Mouse (Mus musculus): ENCODE results near the gene Nacad. TPM values are rescaled to one million over a fixed set of nuclear protein-coding genes. Genes with fewer than 3 reads are reported as not detected.
A peak's percentile ranks its signal among the peaks of the same experiment; 100 is the strongest.

Nacad gene
- polyA plus RNA-seq, 1 experiment from 2014 or later = 1.6 TPM

DNA sequence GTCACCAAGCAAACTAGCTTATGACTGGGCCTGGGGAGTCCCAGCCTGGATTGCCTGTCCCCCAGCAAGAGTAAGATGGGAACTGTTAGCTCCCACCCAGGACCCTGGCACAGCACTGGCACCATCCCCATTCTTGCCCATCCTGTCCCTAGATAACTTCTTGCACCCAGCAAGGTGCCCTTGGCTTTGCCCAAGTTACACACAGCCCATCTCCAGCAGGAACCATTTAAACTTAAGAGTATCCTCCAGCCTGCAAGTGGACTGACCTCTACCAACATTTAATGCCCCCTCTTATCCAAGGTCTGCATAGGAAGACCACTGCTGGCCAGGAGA is 1.3 kb downstream of the Nacad start:
- Histone ChIP-seq H3K4me2 (ENCODE audit: low read depth, low read length) (no peak overlapping the region), H3K9ac (replicated peaks) (no peak overlapping the region), H3K36me3 (replicated peaks; ENCODE audit: insufficient read depth, low read length) (no peaks in the 10 kb centered on the region), H3K4me1 (ENCODE audit: insufficient read depth) (peaks cover 9% of the 10 kb centered on the region; the same call in 1 of the 2 replicates), H3K27ac (ENCODE audit: low read depth) (no peak overlapping the region), H3K27me3 (ENCODE audit: insufficient read depth, low read length) (peaks cover 37% of the 10 kb centered on the region), H3K4me3 (ENCODE audit: low read depth, low read length) (no peak overlapping the region), H3K9me3 (ENCODE audit: low read length) (no peaks in the 10 kb centered on the region)
- no peak for ATAC-seq
- no peak for TF ChIP-seq CTCF (IDR thresholded peaks at IDR 0.05; ENCODE audit: low read depth)
- TF ChIP-seq EP300 (IDR thresholded peaks at IDR 0.05; ENCODE audit: low read depth) = no peak
- no peak for DNase-seq

DNA sequence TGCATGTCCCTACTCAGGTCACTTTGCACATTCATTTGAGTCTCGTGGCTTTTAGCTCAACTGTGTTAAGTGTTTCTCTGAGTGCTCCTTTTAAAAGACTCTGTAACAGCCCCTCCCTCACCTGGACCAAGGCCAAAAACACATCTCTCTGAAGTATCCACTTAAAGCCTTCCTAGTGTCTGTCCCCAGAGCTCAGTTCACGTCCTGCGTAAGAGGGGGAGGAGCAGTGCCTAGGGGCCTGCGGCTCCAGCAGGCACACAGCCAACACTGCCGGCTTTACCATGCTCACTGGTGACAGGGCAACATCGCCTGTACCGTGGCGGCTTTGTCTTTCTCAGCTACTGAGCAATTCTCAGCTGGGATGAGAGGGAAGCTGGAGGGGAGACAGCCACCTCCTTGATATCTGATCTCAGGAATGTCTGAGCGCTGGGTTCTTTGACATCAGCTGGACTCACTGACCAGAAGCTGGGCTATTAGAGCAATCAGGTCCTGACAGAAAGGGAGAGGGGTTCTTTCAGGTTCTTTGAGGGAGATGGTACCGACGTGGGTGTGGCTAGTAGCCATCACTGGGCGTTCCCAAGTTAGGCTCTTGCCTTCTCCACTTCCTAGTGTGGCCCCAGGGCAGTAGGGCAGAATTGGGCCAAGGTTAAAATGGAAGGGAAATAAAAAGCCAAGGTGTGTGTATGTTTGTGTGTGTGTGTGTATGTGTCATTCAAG is 1.8 kb downstream of the Nacad start:
- TF ChIP-seq EP300 (IDR thresholded peaks at IDR 0.05; ENCODE audit: low read depth) = no peak
- ATAC-seq = no peak
- WGBS (ENCODE audit: insufficient replicate concordance) = 29% methylated on average over 12 of the region's 12 CpGs
- DNase-seq = peak; percentile 34
- Histone ChIP-seq H3K36me3 (replicated peaks; ENCODE audit: insufficient read depth, low read length) (no peaks in the 10 kb centered on the region), H3K4me1 (ENCODE audit: insufficient read depth) (peaks cover 9% of the 10 kb centered on the region; the same call in 1 of the 2 replicates), H3K4me2 (ENCODE audit: low read depth, low read length) (no peak overlapping the region), H3K27me3 (ENCODE audit: insufficient read depth, low read length) (peaks cover 37% of the 10 kb centered on the region), H3K9me3 (ENCODE audit: low read length) (no peaks in the 10 kb centered on the region), H3K4me3 (ENCODE audit: low read depth, low read length) (no peak overlapping the region), H3K27ac (ENCODE audit: low read depth) (no peak overlapping the region), H3K9ac (replicated peaks) (no peak overlapping the region)

DNA sequence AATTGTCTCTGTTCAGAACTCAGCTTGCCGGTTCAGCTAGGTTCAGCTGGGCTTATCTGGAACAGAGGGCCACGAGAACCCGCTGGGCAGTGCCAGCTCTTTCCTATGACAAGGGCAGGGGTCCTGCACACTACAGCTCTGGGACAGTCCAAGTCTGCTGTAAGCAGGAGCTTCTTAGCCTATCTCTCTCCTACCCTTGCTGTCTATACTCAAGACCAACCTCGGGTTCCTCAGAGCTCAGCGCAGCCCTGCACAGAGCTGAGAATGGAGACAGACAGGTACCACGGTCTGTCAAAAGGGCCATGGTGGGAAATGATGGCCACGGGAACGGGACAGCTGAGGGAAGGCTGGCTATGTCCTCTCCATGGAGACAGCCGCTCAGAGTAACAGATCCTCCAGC is 2.6 kb downstream of the Nacad start:
- Histone ChIP-seq H3K27ac (ENCODE audit: low read depth) (no peak overlapping the region), H3K4me1 (ENCODE audit: insufficient read depth) (peaks cover 9% of the 10 kb centered on the region; the same call in 1 of the 2 replicates), H3K36me3 (replicated peaks; ENCODE audit: insufficient read depth, low read length) (peaks cover 5% of the 10 kb centered on the region; the same call in 1 of the 2 replicates), H3K27me3 (ENCODE audit: insufficient read depth, low read length) (peaks cover 37% of the 10 kb centered on the region), H3K9me3 (ENCODE audit: low read length) (no peaks in the 10 kb centered on the region), H3K4me3 (ENCODE audit: low read depth, low read length) (no peak overlapping the region), H3K9ac (replicated peaks) (no peak overlapping the region), H3K4me2 (ENCODE audit: low read depth, low read length) (no peak overlapping the region)
- TF ChIP-seq CTCF (IDR thresholded peaks at IDR 0.05; ENCODE audit: low read depth) = no peak
- no peak for TF ChIP-seq EP300 (IDR thresholded peaks at IDR 0.05; ENCODE audit: low read depth)
- no peak for ATAC-seq
- 66% methylated on average over 9 of the region's 9 CpGs for WGBS (ENCODE audit: insufficient replicate concordance)
- DNase-seq = no peak

DNA sequence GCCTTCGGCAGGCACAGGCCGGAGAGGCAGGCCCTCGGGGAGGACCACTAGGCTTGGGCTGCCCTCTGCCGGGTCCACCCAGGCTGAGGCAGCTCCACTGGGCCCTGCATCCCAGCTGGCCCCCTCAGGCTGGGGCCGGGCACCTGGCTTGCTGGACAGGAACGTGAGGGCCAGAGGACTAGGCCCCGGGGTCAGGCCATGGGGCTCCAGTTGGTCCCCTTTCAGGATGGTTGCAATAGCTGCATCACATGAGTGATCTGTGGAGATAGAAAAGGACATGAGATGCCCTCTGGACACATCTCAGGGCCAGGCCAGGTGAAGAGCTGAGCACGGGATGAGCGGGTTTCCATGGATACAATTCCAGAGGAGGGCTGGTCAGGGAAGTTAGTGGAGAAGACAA is 3.2 kb downstream of the Nacad start:
- H3K27me3 ChIP-seq (ENCODE audit: insufficient read depth, low read length) = peaks cover 37% of the 10 kb centered on the region
- no peak for DNase-seq
- H3K9ac ChIP-seq (replicated peaks) = no peak overlapping the region
- WGBS (ENCODE audit: insufficient replicate concordance) = 75% methylated on average over 9 of the region's 9 CpGs
- H3K4me1 ChIP-seq (ENCODE audit: insufficient read depth) = peaks cover 9% of the 10 kb centered on the region; the same call in 1 of the 2 replicates
- peaks cover 10% of the 10 kb centered on the region for H3K36me3 ChIP-seq (replicated peaks; ENCODE audit: insufficient read depth, low read length)
- H3K27ac ChIP-seq (ENCODE audit: low read depth) = no peak overlapping the region
- no peak overlapping the region for H3K4me2 ChIP-seq (ENCODE audit: low read depth, low read length)
- ATAC-seq = no peak
- no peaks in the 10 kb centered on the region for H3K9me3 ChIP-seq (ENCODE audit: low read length)
- TF ChIP-seq EP300 (IDR thresholded peaks at IDR 0.05; ENCODE audit: low read depth) = no peak
- no peak for TF ChIP-seq CTCF (IDR thresholded peaks at IDR 0.05; ENCODE audit: low read depth)
- H3K4me3 ChIP-seq (ENCODE audit: low read depth, low read length) = no peak overlapping the region

DNA sequence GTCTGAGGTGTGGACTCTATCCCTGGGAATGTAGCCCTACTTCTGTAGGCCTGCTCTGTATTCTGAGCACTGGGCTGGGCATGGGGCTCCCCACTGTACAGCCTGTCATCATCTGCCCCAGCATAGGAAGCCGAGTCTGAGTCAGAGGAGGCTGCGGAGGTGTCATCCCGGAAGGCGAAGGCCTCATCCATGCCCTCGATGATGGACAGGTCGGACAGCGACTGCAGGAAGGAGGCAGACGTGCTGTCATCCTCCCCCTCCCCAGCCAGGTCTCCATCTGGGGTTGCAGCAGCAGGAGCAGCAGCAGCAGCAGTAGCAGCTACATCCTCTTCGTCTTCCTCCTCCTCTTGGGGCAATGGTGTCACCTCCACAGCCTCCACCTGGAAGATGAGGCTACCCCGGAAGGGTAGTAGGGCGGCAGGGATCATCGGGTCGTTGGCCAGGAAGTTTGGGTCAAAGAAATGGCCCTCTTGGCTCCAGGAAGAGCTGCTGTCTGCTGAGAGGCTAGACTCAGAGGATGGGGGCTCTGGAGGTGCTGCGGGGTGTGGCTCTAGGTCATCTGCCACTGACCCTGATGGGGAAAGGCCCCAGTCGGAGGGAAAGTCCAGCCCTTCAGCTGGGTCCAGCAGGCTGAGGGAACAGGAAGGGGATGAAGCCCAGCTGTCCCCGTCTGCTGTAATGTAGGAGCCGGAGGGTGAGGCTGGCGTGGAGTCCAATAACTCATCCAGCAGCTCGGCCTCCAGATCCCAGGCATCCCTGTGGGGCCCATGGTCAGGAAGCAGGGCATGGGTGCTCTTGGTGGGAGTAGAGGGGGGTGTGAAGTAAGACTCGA is 4.0 kb downstream of the Nacad start:
- Histone ChIP-seq H3K9me3 (ENCODE audit: low read length) (no peaks in the 10 kb centered on the region), H3K4me1 (ENCODE audit: insufficient read depth) (peaks cover 9% of the 10 kb centered on the region; the same call in 1 of the 2 replicates), H3K4me3 (ENCODE audit: low read depth, low read length) (no peak overlapping the region), H3K9ac (replicated peaks) (no peak overlapping the region), H3K4me2 (ENCODE audit: low read depth, low read length) (no peak overlapping the region), H3K27ac (ENCODE audit: low read depth) (no peak overlapping the region), H3K27me3 (ENCODE audit: insufficient read depth, low read length) (peaks cover 37% of the 10 kb centered on the region), H3K36me3 (replicated peaks; ENCODE audit: insufficient read depth, low read length) (peaks cover 18% of the 10 kb centered on the region)
- DNase-seq = no peak
- WGBS (ENCODE audit: insufficient replicate concordance) = 60% methylated on average over 20 of the region's 20 CpGs
- ATAC-seq = no peak
- TF ChIP-seq CTCF (IDR thresholded peaks at IDR 0.05; ENCODE audit: low read depth) = no peak
- TF ChIP-seq EP300 (IDR thresholded peaks at IDR 0.05; ENCODE audit: low read depth) = no peak

DNA sequence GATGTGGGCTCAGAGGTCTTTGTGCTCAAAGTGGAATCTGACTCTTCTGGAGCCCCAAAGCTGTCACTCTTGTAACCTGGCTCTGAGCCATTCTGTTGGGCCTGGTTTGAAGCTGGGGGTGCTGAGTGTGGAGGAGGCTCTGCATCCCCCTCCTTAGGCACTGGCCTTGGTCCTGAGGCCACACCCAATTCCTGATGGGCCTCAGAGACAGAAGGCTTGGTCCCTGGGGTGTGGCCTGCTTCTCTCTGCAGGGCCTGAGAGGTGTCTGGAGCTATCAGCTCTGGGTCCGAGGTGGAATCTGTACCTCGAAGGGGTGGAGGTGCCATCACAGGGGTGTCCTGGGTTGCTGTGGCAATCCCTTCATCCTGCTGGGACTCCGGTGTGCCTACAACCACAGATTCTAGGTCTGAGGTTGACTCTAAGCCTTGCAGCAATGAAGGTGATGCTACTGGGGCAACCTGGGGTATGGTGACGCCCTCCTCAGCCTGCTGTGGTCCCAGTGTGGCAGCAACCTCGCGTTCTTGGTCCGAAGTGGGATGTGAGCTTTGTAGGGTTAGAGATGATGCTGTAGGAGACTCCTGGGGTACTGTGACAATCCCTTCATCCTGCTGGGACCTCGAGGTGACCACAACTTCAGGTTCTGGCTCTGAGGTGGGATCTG is 5.4 kb downstream of the Nacad start:
- 73% methylated on average over 8 of the region's 8 CpGs for WGBS (ENCODE audit: insufficient replicate concordance)
- H3K9ac ChIP-seq (replicated peaks) = no peak overlapping the region
- H3K27me3 ChIP-seq (ENCODE audit: insufficient read depth, low read length) = peaks cover 23% of the 10 kb centered on the region
- H3K4me1 ChIP-seq (ENCODE audit: insufficient read depth) = peaks cover 3% of the 10 kb centered on the region; the same call in 1 of the 2 replicates
- H3K4me3 ChIP-seq (ENCODE audit: low read depth, low read length) = no peak overlapping the region
- ATAC-seq (no peak), DNase-seq (no peak)
- H3K9me3 ChIP-seq (ENCODE audit: low read length) = no peaks in the 10 kb centered on the region
- H3K36me3 ChIP-seq (replicated peaks; ENCODE audit: insufficient read depth, low read length) = peaks cover 32% of the 10 kb centered on the region
- no peak for TF ChIP-seq EP300 (IDR thresholded peaks at IDR 0.05; ENCODE audit: low read depth)
- TF ChIP-seq CTCF (IDR thresholded peaks at IDR 0.05; ENCODE audit: low read depth) = no peak
- H3K4me2 ChIP-seq (ENCODE audit: low read depth, low read length) = no peak overlapping the region
- no peak overlapping the region for H3K27ac ChIP-seq (ENCODE audit: low read depth)

Data from liver, postnatal 0 days (tissue).